Mouse (Mus musculus): ENCODE data around the gene Gm49340. TPM values are rescaled to one million over a fixed set of nuclear protein-coding genes. Genes with fewer than 3 reads are reported as not detected.
"Not testable (repeated sequence)": the region's sequence is repeated elsewhere in the genome, so short reads cannot be mapped to it uniquely, and the experiment has no call there.

The Gm49340 gene
- polyA plus RNA-seq, 1 experiment from 2014 or later = not detected

DNA sequence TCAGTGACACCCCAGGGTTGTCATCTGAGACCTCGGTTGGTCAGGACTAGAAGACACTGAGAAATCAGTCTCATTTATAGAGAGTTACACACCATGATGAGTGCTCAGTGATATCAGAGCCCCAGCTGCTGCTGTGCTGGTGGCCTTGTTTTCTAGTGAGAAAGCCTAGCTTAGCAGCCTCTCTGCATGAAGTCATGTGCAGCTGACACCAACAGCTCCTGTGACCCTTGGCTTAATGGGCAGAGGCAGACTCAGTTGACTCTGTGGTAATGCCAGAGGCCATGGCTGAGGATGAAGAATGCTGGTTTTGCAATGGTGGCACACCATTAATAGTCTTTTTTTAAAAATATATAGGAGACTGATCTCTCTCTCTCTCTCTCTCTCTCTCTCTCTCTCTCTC lies 39.9 kb upstream of the Gm49340 start:
- Histone ChIP-seq H3K4me1 (replicated peaks; ENCODE audit: control insufficient read depth, insufficient read depth) (no peaks in the 10 kb centered on the region), H3K4me2 (replicated peaks; ENCODE audit: low read depth) (no peak overlapping the region), H3K9ac (ENCODE audit: low read length) (no peak overlapping the region), H3K9me3 (ENCODE audit: control insufficient read depth, low read length) (no peaks in the 10 kb centered on the region), H3K36me3 (ENCODE audit: control insufficient read depth, insufficient read depth, low read length) (no peaks in the 10 kb centered on the region), H3K4me3 (ENCODE audit: low read depth, low read length) (no peak overlapping the region), H3K27me3 (ENCODE audit: control insufficient read depth, insufficient read depth, low read length) (no peaks in the 10 kb centered on the region), H3K27ac (replicated peaks) (no peak overlapping the region)
- ATAC-seq (ENCODE audit: low FRiP score, low TSS enrichment) = no peak
- 73% methylated on average over 1 of the region's 1 CpGs for WGBS
- no peak for TF ChIP-seq CTCF (IDR thresholded peaks at IDR 0.05; ENCODE audit: low read depth)
- TF ChIP-seq EP300 (optimal IDR thresholded peaks at IDR 0.05) = no peak
- no peak for DNase-seq (ENCODE audit: low spot score)

DNA sequence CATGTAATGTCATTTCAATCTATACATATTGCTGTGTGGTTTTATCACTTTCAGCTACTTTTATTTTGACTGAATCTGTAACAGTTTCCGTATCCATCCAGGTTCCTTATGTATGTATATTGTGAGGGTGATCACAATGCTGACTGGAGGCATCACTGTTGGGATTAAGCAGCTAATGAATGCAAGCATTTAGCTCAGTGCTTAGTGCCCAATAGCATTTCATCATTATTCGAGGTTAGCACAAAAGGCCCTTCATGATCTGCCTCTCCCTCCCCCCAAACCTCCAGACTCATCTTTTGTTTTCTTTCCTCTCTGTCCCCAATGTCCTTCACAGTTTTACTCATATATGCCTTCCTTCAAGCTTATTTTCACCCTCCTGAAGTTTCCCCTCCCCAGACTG lies 26.4 kb upstream of the Gm49340 start:
- H3K9ac ChIP-seq (ENCODE audit: low read length) = no peak overlapping the region
- H3K4me1 ChIP-seq (replicated peaks; ENCODE audit: control insufficient read depth, insufficient read depth) = no peaks in the 10 kb centered on the region
- H3K27ac ChIP-seq (replicated peaks) = no peak overlapping the region
- no peaks in the 10 kb centered on the region for H3K9me3 ChIP-seq (ENCODE audit: control insufficient read depth, low read length)
- no peaks in the 10 kb centered on the region for H3K36me3 ChIP-seq (ENCODE audit: control insufficient read depth, insufficient read depth, low read length)
- no peak for DNase-seq (ENCODE audit: low spot score)
- H3K4me2 ChIP-seq (replicated peaks; ENCODE audit: low read depth) = no peak overlapping the region
- ATAC-seq (ENCODE audit: low FRiP score, low TSS enrichment) = no peak
- WGBS = 59% methylated on average over 2 of the region's 2 CpGs
- H3K27me3 ChIP-seq (ENCODE audit: control insufficient read depth, insufficient read depth, low read length) = no peaks in the 10 kb centered on the region
- TF ChIP-seq CTCF (IDR thresholded peaks at IDR 0.05; ENCODE audit: low read depth) (no peak), EP300 (optimal IDR thresholded peaks at IDR 0.05) (no peak)
- H3K4me3 ChIP-seq (ENCODE audit: low read depth, low read length) = no peak overlapping the region

DNA sequence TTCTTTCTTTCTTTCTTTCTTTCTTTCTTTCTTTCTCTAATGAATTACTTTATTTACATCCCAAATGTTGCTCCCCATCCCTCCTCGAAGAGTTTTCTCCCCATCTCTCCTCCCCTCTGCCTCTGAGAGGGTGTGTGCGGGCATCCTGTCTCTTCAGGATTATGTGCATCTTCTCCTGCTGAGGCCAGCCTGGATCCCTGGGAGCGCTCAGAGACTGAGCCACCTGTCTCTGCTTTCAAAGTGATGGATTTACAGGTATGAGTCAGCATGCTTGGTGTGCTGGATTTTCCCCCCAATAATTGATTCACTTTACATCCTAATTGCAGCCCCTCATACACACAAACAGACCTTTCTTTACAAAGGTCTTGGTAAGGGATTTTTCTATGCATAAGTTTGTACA lies 13.6 kb upstream of the Gm49340 start:
- no peak overlapping the region for H3K27ac ChIP-seq (replicated peaks)
- H3K9me3 ChIP-seq (ENCODE audit: control insufficient read depth, low read length) = no peaks in the 10 kb centered on the region
- no peak overlapping the region for H3K9ac ChIP-seq (ENCODE audit: low read length)
- no peaks in the 10 kb centered on the region for H3K36me3 ChIP-seq (ENCODE audit: control insufficient read depth, insufficient read depth, low read length)
- DNase-seq (ENCODE audit: low spot score) (no peak), ATAC-seq (ENCODE audit: low FRiP score, low TSS enrichment) (no peak)
- TF ChIP-seq EP300 (optimal IDR thresholded peaks at IDR 0.05) = no peak
- TF ChIP-seq CTCF (IDR thresholded peaks at IDR 0.05; ENCODE audit: low read depth) = no peak
- no peaks in the 10 kb centered on the region for H3K4me1 ChIP-seq (replicated peaks; ENCODE audit: control insufficient read depth, insufficient read depth)
- WGBS = 46% methylated on average over 3 of the region's 3 CpGs
- no peak overlapping the region for H3K4me3 ChIP-seq (ENCODE audit: low read depth, low read length)
- H3K4me2 ChIP-seq (replicated peaks; ENCODE audit: low read depth) = no peak overlapping the region
- no peaks in the 10 kb centered on the region for H3K27me3 ChIP-seq (ENCODE audit: control insufficient read depth, insufficient read depth, low read length)

DNA sequence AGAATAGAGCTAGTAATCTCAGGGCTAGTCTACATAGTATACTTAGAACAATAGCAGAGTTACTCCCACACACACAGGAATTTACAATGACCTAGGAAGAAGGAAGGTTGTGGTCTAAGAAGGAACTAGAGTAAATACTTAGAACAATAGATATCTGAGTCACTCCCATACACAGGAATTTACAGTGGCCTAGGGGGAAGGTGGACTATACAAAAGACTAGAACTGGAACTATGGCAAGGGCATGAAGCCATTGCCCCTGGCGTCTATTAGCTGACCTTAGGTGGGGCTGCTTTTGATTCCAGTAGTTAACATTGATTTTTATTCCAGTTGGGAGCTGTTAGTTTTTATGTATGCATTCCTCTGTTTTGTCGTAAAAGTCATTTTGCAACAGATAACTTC lies 11.0 kb upstream of the Gm49340 start:
- not testable (repeated sequence) for H3K9me3 ChIP-seq (ENCODE audit: control insufficient read depth, low read length); H3K4me1 ChIP-seq (replicated peaks; ENCODE audit: control insufficient read depth, insufficient read depth); H3K27ac ChIP-seq (replicated peaks); H3K36me3 ChIP-seq (ENCODE audit: control insufficient read depth, insufficient read depth, low read length); DNase-seq (ENCODE audit: low spot score); H3K27me3 ChIP-seq (ENCODE audit: control insufficient read depth, insufficient read depth, low read length); H3K9ac ChIP-seq (ENCODE audit: low read length); ATAC-seq (ENCODE audit: low FRiP score, low TSS enrichment); H3K4me3 ChIP-seq (ENCODE audit: low read depth, low read length); H3K4me2 ChIP-seq (replicated peaks; ENCODE audit: low read depth)
- WGBS = 42% methylated on average over 2 of the region's 2 CpGs

DNA sequence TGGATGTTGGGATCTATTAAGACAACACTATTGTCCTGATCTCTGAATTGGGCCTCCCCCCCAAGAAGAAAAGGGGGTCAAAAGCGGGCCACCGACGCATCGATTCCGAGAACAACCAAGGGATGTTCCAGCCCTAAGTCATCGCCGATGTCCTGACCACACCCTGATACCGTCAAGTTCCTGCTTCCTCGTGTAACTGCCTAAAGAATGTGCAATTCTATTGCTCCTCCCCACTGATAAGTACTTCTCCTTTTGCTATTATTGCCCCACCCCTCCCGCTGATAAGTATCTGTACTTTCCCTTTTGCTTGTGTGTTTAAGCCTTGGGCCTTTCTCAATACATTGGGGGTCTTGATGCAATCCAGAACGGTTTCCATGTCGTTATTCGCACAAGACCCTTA lies 8.5 kb upstream of the Gm49340 start:
- H3K36me3 ChIP-seq (ENCODE audit: control insufficient read depth, insufficient read depth, low read length); ATAC-seq (ENCODE audit: low FRiP score, low TSS enrichment); H3K4me3 ChIP-seq (ENCODE audit: low read depth, low read length); H3K9me3 ChIP-seq (ENCODE audit: control insufficient read depth, low read length); H3K27ac ChIP-seq (replicated peaks); H3K4me1 ChIP-seq (replicated peaks; ENCODE audit: control insufficient read depth, insufficient read depth); H3K9ac ChIP-seq (ENCODE audit: low read length); H3K27me3 ChIP-seq (ENCODE audit: control insufficient read depth, insufficient read depth, low read length); DNase-seq (ENCODE audit: low spot score); H3K4me2 ChIP-seq (replicated peaks; ENCODE audit: low read depth): not testable (repeated sequence)
- WGBS = 87% methylated on average over 13 of the region's 13 CpGs

DNA sequence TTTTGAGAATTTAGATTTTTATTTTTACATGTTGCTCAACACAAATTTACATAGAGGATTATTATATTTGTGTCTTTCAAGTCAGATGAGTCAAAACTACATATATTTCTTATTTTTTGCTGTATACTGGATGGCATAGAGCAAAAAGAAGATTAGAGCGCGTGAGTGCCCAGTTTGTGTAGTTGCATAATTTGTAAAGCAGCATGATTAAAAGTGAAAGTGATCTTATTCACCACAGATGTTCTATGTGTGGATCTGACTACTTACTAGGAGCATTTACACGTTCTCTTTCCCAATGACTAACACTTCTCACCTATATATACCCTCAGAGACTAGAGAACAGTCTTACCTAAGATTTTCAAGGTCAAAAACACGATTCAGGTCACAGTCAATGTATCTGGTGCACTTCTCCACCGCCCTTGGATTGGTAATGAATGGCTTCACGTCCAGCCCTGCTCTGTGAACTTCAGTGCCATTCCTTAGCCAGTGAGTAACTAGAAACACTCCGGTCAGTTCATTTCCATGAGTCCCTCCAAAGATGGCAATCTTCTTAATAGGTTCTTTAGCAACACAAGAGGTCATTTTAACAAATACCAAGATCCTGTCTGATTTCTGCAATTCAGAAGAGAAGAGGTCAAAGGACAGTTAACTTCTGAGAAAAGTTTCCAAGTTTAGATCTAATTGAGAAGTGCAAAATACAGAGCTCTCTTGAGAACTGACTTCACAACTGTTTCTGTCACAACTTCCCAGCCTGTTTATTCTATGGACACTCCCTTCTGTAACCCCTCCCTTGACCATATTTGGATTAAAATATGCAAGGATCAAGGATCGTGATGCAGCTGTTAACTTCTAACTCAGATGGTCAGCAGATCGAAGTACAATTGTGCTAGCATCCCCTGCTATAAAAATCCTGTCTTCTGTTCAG lies 5.4 kb upstream of the Gm49340 start:
- Histone ChIP-seq H3K4me2 (replicated peaks; ENCODE audit: low read depth) (peak overlapping the region; percentile 6; the same call in 1 of the 2 replicates), H3K9ac (ENCODE audit: low read length) (no peak overlapping the region), H3K36me3 (ENCODE audit: control insufficient read depth, insufficient read depth, low read length) (no peaks in the 10 kb centered on the region), H3K4me1 (replicated peaks; ENCODE audit: control insufficient read depth, insufficient read depth) (no peaks in the 10 kb centered on the region), H3K4me3 (ENCODE audit: low read depth, low read length) (peak overlapping the region; percentile 1; the same call in 1 of the 2 replicates), H3K27ac (replicated peaks) (no peak overlapping the region), H3K27me3 (ENCODE audit: control insufficient read depth, insufficient read depth, low read length) (no peaks in the 10 kb centered on the region), H3K9me3 (ENCODE audit: control insufficient read depth, low read length) (no peaks in the 10 kb centered on the region)
- DNase-seq (ENCODE audit: low spot score) = no peak
- 50% methylated on average over 9 of the region's 9 CpGs for WGBS
- TF ChIP-seq EP300 (optimal IDR thresholded peaks at IDR 0.05) = no peak
- no peak for TF ChIP-seq CTCF (IDR thresholded peaks at IDR 0.05; ENCODE audit: low read depth)
- ATAC-seq (ENCODE audit: low FRiP score, low TSS enrichment) = peak; percentile 62; the same call in 1 of the 2 replicates

All from stomach, postnatal 0 days (tissue).